Mouse (Mus musculus): ENCODE measurements at regions not wholly inside any gene's neighbourhood (a gene's known extent, or its start where the extent isn't known, plus 50 kb on each side); places are given as distances from the start of the nearest gene placed in this dataset.

- ATAC-seq (ENCODE audit: insufficient read depth, low FRiP score) = no peak
- Histone ChIP-seq H3K36me3 (ENCODE audit: control insufficient read depth, insufficient read depth, low read length) (no peaks in the 10 kb centered on the region), H3K4me1 (ENCODE audit: control insufficient read depth, insufficient read depth, low read length) (peaks cover 2% of the 10 kb centered on the region; the same call in 1 of the 2 replicates), H3K9ac (ENCODE audit: low read length) (no peak overlapping the region), H3K9me3 (replicated peaks; ENCODE audit: control insufficient read depth, low read length) (no peaks in the 10 kb centered on the region), H3K4me3 (replicated peaks; ENCODE audit: low read length) (no peak overlapping the region), H3K27ac (ENCODE audit: low read length) (no peak overlapping the region), H3K4me2 (ENCODE audit: low read depth, low read length) (no peak overlapping the region), H3K27me3 (ENCODE audit: control insufficient read depth, insufficient read depth, low read length) (no peaks in the 10 kb centered on the region)
- WGBS = 84% methylated on average over 6 of the region's 6 CpGs
Measured at GRCm38 (mm10) chr4:10260351-10260750, 613.9 kb upstream of the 2610301B20Rik start.

- Histone ChIP-seq H3K9me3 (replicated peaks; ENCODE audit: control insufficient read depth, low read length) (no peaks in the 10 kb centered on the region), H3K4me1 (ENCODE audit: control insufficient read depth, insufficient read depth, low read length) (peaks cover 2% of the 10 kb centered on the region; the same call in 1 of the 2 replicates), H3K27ac (ENCODE audit: low read length) (no peak overlapping the region), H3K4me2 (ENCODE audit: low read depth, low read length) (no peak overlapping the region), H3K27me3 (ENCODE audit: control insufficient read depth, insufficient read depth, low read length) (no peaks in the 10 kb centered on the region), H3K9ac (ENCODE audit: low read length) (no peak overlapping the region), H3K36me3 (ENCODE audit: control insufficient read depth, insufficient read depth, low read length) (no peaks in the 10 kb centered on the region), H3K4me3 (replicated peaks; ENCODE audit: low read length) (no peak overlapping the region)
- 63% methylated on average over 2 of the region's 2 CpGs for WGBS
- no peak for ATAC-seq (ENCODE audit: insufficient read depth, low FRiP score)
Measured at GRCm38 (mm10) chr4:10265942-10266341, 608.4 kb upstream of the 2610301B20Rik start.

DNA sequence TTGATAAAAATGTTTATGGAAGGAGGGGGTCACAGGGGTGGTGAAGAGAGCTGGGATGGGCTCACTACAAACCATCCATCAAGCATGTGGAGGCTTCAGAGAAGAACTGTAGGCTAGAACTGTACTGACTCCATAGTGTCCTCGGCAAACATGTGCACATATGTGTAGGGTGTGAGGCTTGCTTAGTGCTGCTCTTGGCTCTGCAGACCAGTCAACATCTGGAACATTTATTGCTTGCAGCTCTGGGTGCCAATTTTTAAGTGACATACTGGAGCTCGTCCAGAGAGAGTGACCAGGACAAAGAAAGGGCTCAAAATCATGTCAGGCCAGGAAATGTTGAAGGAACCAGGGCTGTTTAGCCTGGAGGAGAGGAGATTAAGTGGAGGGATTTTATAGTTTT lies 588.7 kb upstream of the 2610301B20Rik start:
- no peak overlapping the region for H3K27ac ChIP-seq (ENCODE audit: low read length)
- H3K4me3 ChIP-seq (replicated peaks; ENCODE audit: low read length) = no peak overlapping the region
- peak; percentile 60; the same call in 1 of the 2 replicates for ATAC-seq (ENCODE audit: insufficient read depth, low FRiP score)
- H3K4me2 ChIP-seq (ENCODE audit: low read depth, low read length) = no peak overlapping the region
- H3K9me3 ChIP-seq (replicated peaks; ENCODE audit: control insufficient read depth, low read length) = no peaks in the 10 kb centered on the region
- 35% methylated on average over 2 of the region's 2 CpGs for WGBS
- H3K9ac ChIP-seq (ENCODE audit: low read length) = no peak overlapping the region
- no peaks in the 10 kb centered on the region for H3K4me1 ChIP-seq (ENCODE audit: control insufficient read depth, insufficient read depth, low read length)
- H3K36me3 ChIP-seq (ENCODE audit: control insufficient read depth, insufficient read depth, low read length) = no peaks in the 10 kb centered on the region
- H3K27me3 ChIP-seq (ENCODE audit: control insufficient read depth, insufficient read depth, low read length) = no peaks in the 10 kb centered on the region

DNA sequence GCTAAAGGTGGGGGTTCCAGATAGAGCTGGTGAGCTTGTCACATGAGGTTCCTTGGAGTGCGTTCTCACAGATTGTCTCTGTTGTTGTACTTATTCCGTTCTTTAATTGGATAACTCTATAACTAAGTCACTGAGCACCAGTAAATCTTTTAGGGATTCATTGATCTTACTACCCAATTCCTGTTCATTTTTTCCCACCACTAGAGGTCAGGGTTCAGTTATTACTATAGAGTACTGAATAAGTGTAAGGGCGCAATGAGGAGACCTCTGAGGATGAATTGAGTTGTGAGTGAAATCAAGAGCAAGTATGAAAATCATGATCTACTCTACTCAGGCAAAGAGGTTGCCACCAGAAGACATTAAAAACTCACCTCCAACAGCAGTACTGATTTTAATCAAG lies 584.0 kb upstream of the 2610301B20Rik start:
- no peak for ATAC-seq (ENCODE audit: insufficient read depth, low FRiP score)

DNA sequence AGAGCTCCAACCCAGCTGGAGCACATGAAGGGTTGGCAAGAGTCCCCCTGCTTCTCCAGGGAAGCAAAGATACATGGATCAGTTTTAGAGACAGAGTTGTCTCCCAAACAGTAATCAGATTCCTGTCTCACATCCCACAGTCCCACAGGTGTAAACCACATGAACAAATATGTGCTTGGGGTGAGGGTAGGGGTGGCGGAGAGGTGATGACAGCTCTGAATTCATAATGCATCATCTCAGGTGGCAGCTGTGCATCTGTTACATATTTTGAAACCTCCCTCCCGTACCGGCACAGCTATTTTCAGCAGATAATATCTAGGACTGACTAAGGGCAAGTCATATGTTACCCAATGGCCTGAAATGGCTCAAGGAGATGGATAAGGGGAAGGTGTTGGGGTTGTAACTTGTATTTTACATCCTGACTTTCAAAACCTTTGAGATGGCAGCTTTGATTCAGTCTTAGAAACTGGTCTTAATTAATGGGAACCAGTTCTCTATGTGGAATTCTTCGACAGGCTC lies 579.2 kb upstream of the 2610301B20Rik start:
- Histone ChIP-seq H3K9ac (ENCODE audit: low read length) (no peak overlapping the region), H3K9me3 (replicated peaks; ENCODE audit: control insufficient read depth, low read length) (no peaks in the 10 kb centered on the region), H3K27me3 (ENCODE audit: control insufficient read depth, insufficient read depth, low read length) (no peaks in the 10 kb centered on the region), H3K4me3 (replicated peaks; ENCODE audit: low read length) (no peak overlapping the region), H3K27ac (ENCODE audit: low read length) (no peak overlapping the region), H3K36me3 (ENCODE audit: control insufficient read depth, insufficient read depth, low read length) (no peaks in the 10 kb centered on the region), H3K4me1 (ENCODE audit: control insufficient read depth, insufficient read depth, low read length) (no peaks in the 10 kb centered on the region), H3K4me2 (ENCODE audit: low read depth, low read length) (no peak overlapping the region)
- WGBS = 80% methylated on average over 4 of the region's 4 CpGs
- ATAC-seq (ENCODE audit: insufficient read depth, low FRiP score) = no peak

More for the DNA sequence above, 584.0 kb upstream of the 2610301B20Rik start:
- Histone ChIP-seq H3K9ac (ENCODE audit: low read length) (no peak overlapping the region), H3K27ac (ENCODE audit: low read length) (no peak overlapping the region), H3K4me3 (replicated peaks; ENCODE audit: low read length) (no peak overlapping the region), H3K9me3 (replicated peaks; ENCODE audit: control insufficient read depth, low read length) (no peaks in the 10 kb centered on the region), H3K36me3 (ENCODE audit: control insufficient read depth, insufficient read depth, low read length) (no peaks in the 10 kb centered on the region), H3K4me2 (ENCODE audit: low read depth, low read length) (no peak overlapping the region), H3K4me1 (ENCODE audit: control insufficient read depth, insufficient read depth, low read length) (no peaks in the 10 kb centered on the region), H3K27me3 (ENCODE audit: control insufficient read depth, insufficient read depth, low read length) (no peaks in the 10 kb centered on the region)
- 74% methylated on average over 3 of the region's 3 CpGs for WGBS

DNA sequence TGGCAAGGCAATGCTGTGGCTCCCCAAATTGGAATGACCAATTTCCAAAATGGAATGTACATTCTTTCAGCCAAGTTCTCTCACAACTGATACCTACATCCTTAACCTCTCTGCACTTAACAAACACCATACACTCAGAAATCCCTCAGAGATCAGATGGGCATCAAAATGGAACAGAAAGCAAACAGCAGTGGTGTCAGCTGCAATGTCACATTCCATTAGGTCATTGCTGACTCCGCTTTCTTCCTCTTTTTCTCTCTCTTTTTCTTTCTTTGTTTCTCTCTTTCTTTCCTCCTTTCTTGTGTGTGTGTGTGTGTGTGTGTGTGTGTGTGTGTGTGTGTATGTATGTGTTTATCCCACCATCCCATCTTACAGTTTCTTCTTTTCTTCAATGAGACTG lies 578.1 kb upstream of the 2610301B20Rik start:
- H3K36me3 ChIP-seq (ENCODE audit: control insufficient read depth, insufficient read depth, low read length) = no peaks in the 10 kb centered on the region
- no peak overlapping the region for H3K27ac ChIP-seq (ENCODE audit: low read length)
- H3K4me2 ChIP-seq (ENCODE audit: low read depth, low read length) = no peak overlapping the region
- no peak overlapping the region for H3K9ac ChIP-seq (ENCODE audit: low read length)
- no peak overlapping the region for H3K4me3 ChIP-seq (replicated peaks; ENCODE audit: low read length)
- no peaks in the 10 kb centered on the region for H3K9me3 ChIP-seq (replicated peaks; ENCODE audit: control insufficient read depth, low read length)
- no peaks in the 10 kb centered on the region for H3K27me3 ChIP-seq (ENCODE audit: control insufficient read depth, insufficient read depth, low read length)
- ATAC-seq (ENCODE audit: insufficient read depth, low FRiP score) = no peak
- 92% methylated on average over 1 of the region's 1 CpGs for WGBS
- no peaks in the 10 kb centered on the region for H3K4me1 ChIP-seq (ENCODE audit: control insufficient read depth, insufficient read depth, low read length)

DNA sequence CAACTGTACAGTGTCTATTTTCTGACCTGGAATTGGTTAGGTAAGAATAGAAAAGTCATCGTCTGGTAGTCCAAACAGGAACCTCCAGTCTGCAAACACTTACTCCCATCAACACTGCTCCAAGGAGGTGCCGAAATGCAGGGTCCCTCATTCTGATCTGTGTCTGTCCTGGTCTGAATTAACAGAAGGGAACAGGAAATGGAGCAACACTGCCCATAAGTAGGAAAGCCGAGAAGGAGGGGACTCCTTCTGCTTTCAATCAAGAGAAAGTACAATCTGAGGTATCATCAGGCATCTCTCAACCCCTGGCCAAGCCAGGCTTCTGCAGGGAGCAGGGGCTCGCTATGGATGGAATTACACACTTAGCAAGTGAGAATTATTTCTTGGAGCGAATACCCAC lies 562.4 kb upstream of the 2610301B20Rik start:
- H3K27me3 ChIP-seq (ENCODE audit: control insufficient read depth, insufficient read depth, low read length) = no peaks in the 10 kb centered on the region
- no peak overlapping the region for H3K27ac ChIP-seq (ENCODE audit: low read length)
- 47% methylated on average over 5 of the region's 5 CpGs for WGBS
- H3K4me2 ChIP-seq (ENCODE audit: low read depth, low read length) = no peak overlapping the region
- no peaks in the 10 kb centered on the region for H3K36me3 ChIP-seq (ENCODE audit: control insufficient read depth, insufficient read depth, low read length)
- ATAC-seq (ENCODE audit: insufficient read depth, low FRiP score) = no peak
- H3K9ac ChIP-seq (ENCODE audit: low read length) = no peak overlapping the region
- H3K9me3 ChIP-seq (replicated peaks; ENCODE audit: control insufficient read depth, low read length) = no peaks in the 10 kb centered on the region
- H3K4me1 ChIP-seq (ENCODE audit: control insufficient read depth, insufficient read depth, low read length) = no peaks in the 10 kb centered on the region
- no peak overlapping the region for H3K4me3 ChIP-seq (replicated peaks; ENCODE audit: low read length)

DNA sequence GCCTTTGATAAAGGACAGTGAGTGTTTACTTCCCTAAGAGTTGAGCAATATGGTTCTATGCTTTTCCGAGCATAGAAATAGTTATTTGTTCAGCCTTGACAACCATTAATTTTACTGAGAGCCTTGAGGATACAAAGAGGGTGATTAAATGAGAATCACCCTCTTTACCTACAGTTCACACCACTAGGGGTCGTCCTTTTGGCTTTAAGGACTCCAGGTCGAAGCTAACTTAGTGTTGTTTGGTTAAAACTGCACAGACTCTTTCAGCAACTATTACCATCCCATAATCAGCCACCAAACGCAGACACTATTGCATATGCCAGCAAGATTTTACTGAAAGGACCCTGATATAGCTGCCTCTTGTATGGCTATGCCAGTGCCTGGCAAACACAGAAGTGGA lies 559.2 kb upstream of the 2610301B20Rik start:
- Histone ChIP-seq H3K9ac (ENCODE audit: low read length) (no peak overlapping the region), H3K4me3 (replicated peaks; ENCODE audit: low read length) (no peak overlapping the region), H3K36me3 (ENCODE audit: control insufficient read depth, insufficient read depth, low read length) (no peaks in the 10 kb centered on the region), H3K9me3 (replicated peaks; ENCODE audit: control insufficient read depth, low read length) (no peaks in the 10 kb centered on the region), H3K27ac (ENCODE audit: low read length) (no peak overlapping the region), H3K4me1 (ENCODE audit: control insufficient read depth, insufficient read depth, low read length) (no peaks in the 10 kb centered on the region), H3K4me2 (ENCODE audit: low read depth, low read length) (no peak overlapping the region), H3K27me3 (ENCODE audit: control insufficient read depth, insufficient read depth, low read length) (no peaks in the 10 kb centered on the region)
- ATAC-seq (ENCODE audit: insufficient read depth, low FRiP score) = no peak
- 63% methylated on average over 4 of the region's 4 CpGs for WGBS

DNA sequence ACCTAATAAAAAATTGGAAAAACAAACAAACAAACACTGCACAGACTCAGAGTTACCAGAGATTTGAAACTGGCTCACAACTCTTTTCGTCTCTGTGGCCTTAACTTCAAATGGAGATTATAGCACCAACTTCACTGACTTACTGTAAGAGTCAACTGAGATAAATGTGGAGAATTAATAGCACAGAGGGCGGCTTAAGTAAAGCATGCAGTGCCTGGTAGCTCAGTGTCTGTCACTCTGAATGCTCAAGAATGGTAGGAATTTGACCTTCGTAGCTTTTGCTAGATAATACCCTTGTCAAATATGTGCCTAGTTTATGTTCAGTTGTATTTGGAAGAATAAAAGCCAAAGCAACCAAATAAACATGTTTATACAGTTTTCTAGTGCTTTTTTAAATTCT lies 558.4 kb upstream of the 2610301B20Rik start:
- H3K9ac ChIP-seq (ENCODE audit: low read length) = no peak overlapping the region
- no peaks in the 10 kb centered on the region for H3K9me3 ChIP-seq (replicated peaks; ENCODE audit: control insufficient read depth, low read length)
- ATAC-seq (ENCODE audit: insufficient read depth, low FRiP score) = no peak
- no peaks in the 10 kb centered on the region for H3K4me1 ChIP-seq (ENCODE audit: control insufficient read depth, insufficient read depth, low read length)
- H3K4me3 ChIP-seq (replicated peaks; ENCODE audit: low read length) = no peak overlapping the region
- H3K27me3 ChIP-seq (ENCODE audit: control insufficient read depth, insufficient read depth, low read length) = no peaks in the 10 kb centered on the region
- H3K4me2 ChIP-seq (ENCODE audit: low read depth, low read length) = no peak overlapping the region
- WGBS = 44% methylated on average over 3 of the region's 3 CpGs
- no peaks in the 10 kb centered on the region for H3K36me3 ChIP-seq (ENCODE audit: control insufficient read depth, insufficient read depth, low read length)
- no peak overlapping the region for H3K27ac ChIP-seq (ENCODE audit: low read length)

GRCm38 (mm10) chr4:10344147-10344546 lies 530.2 kb upstream of the 2610301B20Rik start:
- no peaks in the 10 kb centered on the region for H3K27me3 ChIP-seq (ENCODE audit: control insufficient read depth, insufficient read depth, low read length)
- H3K4me2 ChIP-seq (ENCODE audit: low read depth, low read length) = no peak overlapping the region
- no peaks in the 10 kb centered on the region for H3K4me1 ChIP-seq (ENCODE audit: control insufficient read depth, insufficient read depth, low read length)
- WGBS = 69% methylated on average over 2 of the region's 2 CpGs
- H3K9me3 ChIP-seq (replicated peaks; ENCODE audit: control insufficient read depth, low read length) = no peaks in the 10 kb centered on the region
- H3K36me3 ChIP-seq (ENCODE audit: control insufficient read depth, insufficient read depth, low read length) = no peaks in the 10 kb centered on the region
- no peak for ATAC-seq (ENCODE audit: insufficient read depth, low FRiP score)
- no peak overlapping the region for H3K9ac ChIP-seq (ENCODE audit: low read length)
- no peak overlapping the region for H3K4me3 ChIP-seq (replicated peaks; ENCODE audit: low read length)
- no peak overlapping the region for H3K27ac ChIP-seq (ENCODE audit: low read length)

Measured in stomach, embryonic 16.5 days (tissue).